Mouse (Mus musculus) ES-E14 (cell line): ENCODE results near the gene Ephx4. TPM values are rescaled to one million over a fixed set of nuclear protein-coding genes. Genes with fewer than 3 reads are reported as not detected.
"Not testable (repeated sequence)": the region's sequence is repeated elsewhere in the genome, so short reads cannot be mapped to it uniquely, and the experiment has no call there.

Experiments
- DNase-seq: peaks from one replicate; pipeline ENCODE4 v3.0.0-alpha.2; 2013; ENCODE audit warnings: low read depth, low spot score
- H3K27ac ChIP-seq: 2 replicates; pipeline ENCODE4 v1.5.1; 2012; ENCODE audit warnings: low read depth, mild to moderate bottlenecking, low read length, moderate library complexity, mixed read lengths; ENCODE audit not compliant: poor library complexity, insufficient read depth, severe bottlenecking
- H3K36me3 ChIP-seq: 2 replicates; pipeline ENCODE4 v1.6.1; 2012; ENCODE audit warnings: mild to moderate bottlenecking, low read length, moderate library complexity, mixed read lengths; ENCODE audit not compliant: control insufficient read depth, poor library complexity, insufficient read depth, severe bottlenecking
- H3K4me1 ChIP-seq, 2 experiments: fragments of 150-350 bp in 1 of 2; sonication (generic) in 1 of 2; 2 replicates each; pipeline ENCODE4 v1.6.1; 2012; ENCODE audit warnings: low read length in 2 of 2, mild to moderate bottlenecking in 1 of 2, mixed read lengths in 1 of 2; ENCODE audit not compliant: control insufficient read depth in 2 of 2, insufficient read depth in 2 of 2, poor library complexity in 1 of 2
- H3K4me3 ChIP-seq, 2 experiments: fragments of 150-350 bp in 1 of 2; sonication (generic) in 1 of 2; 2 replicates each; pipeline ENCODE4 v1.5.1; 2012; ENCODE audit warnings: low read length in 2 of 2, low read depth in 1 of 2, mild to moderate bottlenecking in 1 of 2, mixed read lengths in 1 of 2; ENCODE audit not compliant: insufficient read depth in 1 of 2, poor library complexity in 1 of 2, severe bottlenecking in 1 of 2
- H3K9ac ChIP-seq: 2 replicates; pipeline ENCODE4 v1.6.1; 2012; ENCODE audit warnings: low read depth, mild to moderate bottlenecking, low read length, mixed read lengths; ENCODE audit not compliant: poor library complexity, insufficient read depth, severe bottlenecking
- H3K9me3 ChIP-seq: fragments of 150-350 bp; sonication (generic); 2 replicates; pipeline ENCODE4 v1.6.1; 2012; ENCODE audit warnings: low read depth, mild to moderate bottlenecking, low read length; ENCODE audit not compliant: control insufficient read depth, insufficient read depth
- CHD2 ChIP-seq: IDR thresholded peaks from 2 replicates; pipeline ENCODE4 v1.6.1; 2014; ENCODE audit warnings: mild to moderate bottlenecking, low read depth, low read length, inconsistent platforms
- HCFC1 ChIP-seq: IDR thresholded peaks from 2 replicates; pipeline ENCODE4 v1.6.1; 2012; ENCODE audit warnings: low read length, inconsistent platforms, borderline replicate concordance; ENCODE audit not compliant: insufficient read depth
- MAFK ChIP-seq: IDR thresholded peaks from 2 replicates; pipeline ENCODE4 v1.6.1; 2014; ENCODE audit warnings: mild to moderate bottlenecking, low read depth, low read length, inconsistent platforms; ENCODE audit not compliant: insufficient read depth
- ZC3H11A ChIP-seq: IDR thresholded peaks from 2 replicates; pipeline ENCODE4 v1.6.1; 2012; ENCODE audit warnings: low read depth, mild to moderate bottlenecking, inconsistent platforms, low read length, borderline replicate concordance
- ZNF384 ChIP-seq: IDR thresholded peaks from 2 replicates; pipeline ENCODE4 v1.6.1; 2012; ENCODE audit warnings: low read depth, low read length, inconsistent platforms
- in situ Hi-C, 2 experiments: fragments of 600-800 bp; cut with MboI; formaldehyde crosslinking; loops; one replicate each; pipeline ENCODE4 v1.15.1; 2025; ENCODE audit warnings: low sequenced_read_pairs in 2 of 2, inconsistent platforms in 1 of 2; ENCODE audit not compliant: unreplicated experiment in 2 of 2
- total RNA-seq: library from RNA; depleted of rRNA; stranded (reverse); fragments of 300-350 nt; gene quantifications from 2 replicates; pipeline ENCODE4 v1.2.3, GENCODE M21; 2012

Ephx4 gene
- total RNA-seq, 1 experiment, result 1.1 TPM

GRCm38 (mm10) chr5:107360054-107360730 lies 42.3 kb upstream of the Ephx4 start:
- Histone ChIP-seq H3K27ac (no peak overlapping the region), H3K4me1 (no peaks in the 10 kb centered on the region), H3K4me3 (peak overlapping the region; percentile 77), H3K9me3 (no peaks in the 10 kb centered on the region), H3K9ac (no peak overlapping the region), H3K36me3 (no peaks in the 10 kb centered on the region)
- in situ Hi-C loops, result no loop called here
- DNase-seq, result no peak
- TF ChIP-seq CHD2 (no peak), ZNF384 (no peak), MAFK (no peak), HCFC1 (no peak), ZC3H11A (no peak)

- Histone ChIP-seq H3K9me3 (no peaks in the 10 kb centered on the region), H3K4me3 (no peak overlapping the region), H3K4me1 (no peaks in the 10 kb centered on the region; a peak in 1 of 4 replicates), H3K9ac (no peak overlapping the region), H3K36me3 (no peaks in the 10 kb centered on the region), H3K27ac (no peak overlapping the region)
- no peak for DNase-seq
- TF ChIP-seq CHD2 (no peak), ZNF384 (no peak), MAFK (no peak), HCFC1 (no peak), ZC3H11A (no peak)
- in situ Hi-C loops, result no loop called here
Measured at GRCm38 (mm10) chr5:107370040-107370439, 32.5 kb upstream of the Ephx4 start.

- TF ChIP-seq CHD2, result no peak
- no peak for TF ChIP-seq MAFK
- TF ChIP-seq ZNF384, result no peak
- no peak for TF ChIP-seq ZC3H11A
- no peak for TF ChIP-seq HCFC1
- no peak overlapping the region for H3K4me3 ChIP-seq
- H3K36me3 ChIP-seq, result no peaks in the 10 kb centered on the region
- H3K4me1 ChIP-seq, result no peaks in the 10 kb centered on the region; a peak in 1 of 4 replicates
- DNase-seq, result no peak
- H3K9ac ChIP-seq, result no peak overlapping the region
- no peaks in the 10 kb centered on the region for H3K9me3 ChIP-seq
- no peak overlapping the region for H3K27ac ChIP-seq
- in situ Hi-C loops, result no loop called here
Measured at GRCm38 (mm10) chr5:107371335-107371734, 31.2 kb upstream of the Ephx4 start.

- Histone ChIP-seq H3K36me3 (no peaks in the 10 kb centered on the region), H3K4me3 (no peak overlapping the region), H3K9ac (no peak overlapping the region), H3K27ac (no peak overlapping the region), H3K4me1 (no peaks in the 10 kb centered on the region; a peak in 1 of 4 replicates), H3K9me3 (no peaks in the 10 kb centered on the region)
- DNase-seq, result no peak
- TF ChIP-seq ZC3H11A, result no peak
- no peak for TF ChIP-seq CHD2
- no peak for TF ChIP-seq ZNF384
- TF ChIP-seq MAFK, result no peak
- no peak for TF ChIP-seq HCFC1
- in situ Hi-C loops, result no loop called here
Measured at GRCm38 (mm10) chr5:107373256-107373655, 29.3 kb upstream of the Ephx4 start.

- H3K9ac ChIP-seq, in situ Hi-C loops, DNase-seq, H3K4me3 ChIP-seq, H3K4me1 ChIP-seq, H3K27ac ChIP-seq, H3K36me3 ChIP-seq, H3K9me3 ChIP-seq: not testable (repeated sequence)
Measured at GRCm38 (mm10) chr5:107386448-107386847, 16.1 kb upstream of the Ephx4 start.
